Mouse (Mus musculus) mouse trophoblast stem cell (cell line): Measurements from ENCODE around the gene Ctsh.
"Not testable (repeated sequence)": the region's sequence is repeated elsewhere in the genome, so short reads cannot be mapped to it uniquely, and the experiment has no call there.

ENCODE experiments used
- in situ Hi-C, 2 experiments: fragments of 300-500 bp; cut with MseI, MboI; formaldehyde crosslinking; loops; 2 replicates in 1 of 2; 3 replicates in 1 of 2; pipeline ENCODE4 v1.15.1; 2025

Ctsh gene

DNA sequence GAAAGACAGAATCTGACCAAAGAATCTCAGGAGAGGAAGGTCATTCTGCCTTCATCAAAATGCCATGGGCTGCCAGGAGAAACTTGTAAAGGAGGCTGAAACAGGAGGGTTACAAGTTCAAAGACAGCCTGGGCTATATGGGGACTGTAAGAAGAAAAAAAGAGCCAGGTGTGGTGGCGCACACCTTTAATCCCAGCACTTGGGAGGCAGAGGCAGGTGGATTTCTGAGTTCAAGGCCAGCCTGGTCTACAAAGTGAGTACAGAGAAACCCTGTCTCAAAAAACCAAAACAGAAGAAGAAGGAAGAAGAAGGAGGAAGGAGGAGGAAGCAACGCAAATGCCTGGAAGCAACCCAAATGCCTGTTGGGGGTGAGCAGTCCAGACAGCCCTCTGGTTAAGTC lies at the start of gene Ctsh:
Gene Ctsh, plus strand, starts transcription at position 301 of the 400 bp plus-strand sequence.
- in situ Hi-C loops: no loop called here

DNA sequence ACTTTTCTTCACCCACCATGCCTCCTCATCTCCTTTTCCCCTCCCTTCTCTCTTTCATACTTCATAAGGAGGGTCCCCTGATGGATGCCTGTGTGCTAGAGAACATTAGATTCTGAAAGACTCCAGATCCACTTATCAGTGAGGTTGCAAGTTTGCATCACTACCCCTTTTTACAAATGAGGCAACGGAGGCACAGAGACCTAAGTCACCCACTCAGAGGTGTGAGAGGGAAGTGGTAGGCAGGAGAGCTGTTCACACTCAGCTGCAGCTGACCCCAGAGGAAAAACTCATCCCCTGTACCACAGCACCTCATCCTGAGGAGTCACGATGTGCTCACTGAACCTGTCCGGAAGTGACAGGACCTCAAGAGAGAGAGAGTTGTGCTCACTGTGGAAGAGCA lies 47.5 kb upstream of the Ctsh start:
- in situ Hi-C loops: no loop called here

DNA sequence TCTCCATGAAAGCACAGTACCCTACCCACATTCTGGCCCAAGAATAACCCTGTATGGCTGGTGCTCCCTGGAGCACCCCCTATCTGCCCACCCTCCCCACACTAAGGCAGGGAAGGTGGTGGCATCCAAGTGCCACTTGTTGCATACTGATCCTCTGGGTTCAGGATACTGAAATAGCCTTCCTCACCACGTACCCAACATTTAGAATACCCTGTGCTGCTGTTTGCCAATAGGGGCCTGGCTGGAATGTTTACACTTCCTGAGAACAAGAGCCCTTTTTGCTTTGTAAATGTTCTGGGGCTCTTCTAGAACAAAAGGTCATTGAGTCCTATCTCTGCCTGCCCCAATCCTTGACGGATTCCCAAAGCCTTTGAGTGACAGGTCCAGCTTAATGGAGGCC lies 46.9 kb upstream of the Ctsh start:
- in situ Hi-C loops: no loop called here

- in situ Hi-C loops: no loop called here
These were observed 45.8 kb upstream of the Ctsh start for GRCm38 (mm10) chr9:90008138-90008537.

GRCm38 (mm10) chr9:90011849-90012248 lies 42.1 kb upstream of the Ctsh start:
- in situ Hi-C loops: no loop called here

DNA sequence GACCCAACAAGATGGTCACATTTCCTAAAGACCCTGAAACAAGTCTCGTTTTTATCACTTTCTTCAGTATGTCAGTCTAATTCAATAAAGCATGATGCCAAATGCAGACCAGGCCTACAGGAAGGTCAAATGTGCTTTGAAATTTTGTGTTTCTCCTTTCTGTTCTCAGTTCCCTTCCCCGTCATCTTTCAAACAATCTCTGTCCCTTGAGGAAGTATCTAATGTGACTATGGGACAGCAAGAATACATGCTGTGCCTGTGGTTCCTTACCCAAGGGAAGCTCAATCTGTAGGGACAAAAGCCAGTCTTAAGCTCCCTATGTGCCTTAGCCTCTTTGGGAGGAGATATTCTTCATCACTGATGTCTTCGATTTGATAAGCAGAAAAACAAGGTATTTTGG lies 39.3 kb upstream of the Ctsh start:
- in situ Hi-C loops: no loop called here

DNA sequence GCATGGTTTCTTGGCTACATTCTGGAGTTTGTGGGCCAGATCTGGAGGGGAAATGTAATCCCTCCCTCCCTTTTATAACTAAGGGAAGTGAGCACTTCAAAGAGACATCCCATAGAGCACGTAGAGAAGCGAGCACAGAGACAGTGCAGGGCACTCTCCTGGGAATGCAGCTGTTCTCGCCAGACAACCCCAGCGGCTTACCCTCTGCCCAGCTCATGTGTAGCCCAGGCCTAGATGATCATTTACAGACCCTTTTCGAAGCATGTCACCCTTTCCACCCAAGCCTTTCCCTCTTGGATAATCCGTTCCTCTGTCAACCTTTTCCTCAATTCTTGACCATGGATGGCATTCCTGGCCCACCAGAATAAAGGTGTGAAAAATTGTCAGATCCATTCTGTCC lies 37.7 kb upstream of the Ctsh start:
- in situ Hi-C loops: no loop called here

DNA sequence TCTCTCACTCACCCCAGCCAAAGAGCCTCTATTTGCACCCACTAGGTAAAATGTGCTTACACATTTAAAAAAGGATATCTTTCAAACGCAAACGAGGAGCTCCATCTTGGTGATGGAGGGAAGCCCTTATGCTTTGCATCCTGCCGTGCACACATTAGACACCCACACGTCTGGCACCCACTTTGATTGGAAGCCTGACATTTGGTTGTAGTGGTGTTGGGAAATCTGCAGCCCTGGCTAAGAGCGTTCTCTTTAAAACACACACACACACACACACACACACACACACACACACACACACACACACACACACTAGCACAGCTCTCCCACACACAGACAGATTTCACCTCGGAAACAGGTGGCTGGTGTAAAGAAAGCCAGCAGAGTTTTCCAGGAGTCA lies 33.1 kb upstream of the Ctsh start:
- in situ Hi-C loops: no loop called here

- in situ Hi-C loops: no loop called here
These were observed 32.5 kb upstream of the Ctsh start for GRCm38 (mm10) chr9:90021442-90021841.

- in situ Hi-C loops: no loop called here
These were observed 26.2 kb upstream of the Ctsh start for GRCm38 (mm10) chr9:90027709-90028108.

DNA sequence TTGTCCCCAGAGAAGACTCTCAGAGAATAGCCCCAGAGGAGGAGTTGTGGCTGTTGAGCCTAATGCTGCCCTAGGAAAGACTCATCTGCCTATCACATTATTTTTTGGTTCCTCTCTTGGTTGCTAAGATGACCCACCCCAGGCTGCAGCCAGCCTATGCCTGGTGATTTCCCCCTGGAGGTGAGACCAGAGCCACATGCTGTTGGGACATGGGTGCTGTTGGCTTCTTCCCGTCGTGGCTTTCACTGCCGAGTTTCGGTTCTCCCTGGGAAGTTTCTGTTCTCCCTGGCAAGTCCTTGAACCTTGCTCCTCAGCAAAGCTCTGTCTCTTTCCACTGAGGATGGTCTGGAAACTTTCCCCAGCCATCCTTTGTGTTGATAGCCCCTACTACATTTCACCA lies 20.0 kb upstream of the Ctsh start:
- in situ Hi-C loops: no loop called here

DNA sequence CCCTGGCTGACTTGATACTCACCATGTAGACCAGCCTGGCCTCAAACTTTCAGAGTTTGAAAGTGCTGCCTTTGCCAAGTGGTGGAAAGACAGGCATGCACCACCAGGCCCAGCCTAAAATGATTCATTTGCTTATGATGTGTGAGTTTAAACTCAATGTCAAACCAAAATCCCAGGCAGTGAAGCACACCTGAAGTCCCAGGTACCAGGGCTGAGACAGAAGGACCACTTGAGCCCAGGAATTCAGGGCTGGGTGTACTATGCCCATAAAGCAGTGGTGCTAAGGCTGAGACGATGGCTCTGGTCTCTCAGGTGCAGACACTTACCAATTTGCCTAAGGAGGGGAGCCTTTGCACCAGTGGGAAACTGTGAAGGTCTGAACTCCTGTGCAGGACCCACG lies 18.8 kb upstream of the Ctsh start:
- in situ Hi-C loops: no loop called here

GRCm38 (mm10) chr9:90035794-90036193 lies 18.2 kb upstream of the Ctsh start:
- in situ Hi-C loops: no loop called here

DNA sequence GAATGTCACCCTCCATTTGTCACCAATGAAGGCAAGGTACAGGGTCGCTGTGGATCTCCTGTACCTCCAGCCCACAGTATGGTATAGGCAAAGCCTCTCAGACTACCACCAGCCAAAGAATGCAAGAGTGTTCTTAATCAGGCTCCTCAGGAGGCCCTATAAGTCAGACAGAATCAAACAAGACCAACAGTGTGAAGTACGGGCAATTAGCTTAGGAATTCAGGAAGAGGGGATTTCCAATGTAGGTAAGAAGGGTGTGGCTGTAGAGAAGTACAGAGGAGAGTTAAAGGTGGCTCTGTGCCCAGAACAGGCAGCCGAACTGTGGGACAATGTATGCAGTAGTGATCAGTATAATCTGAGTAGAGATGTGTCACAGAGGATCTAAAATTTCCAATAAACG lies 17.6 kb upstream of the Ctsh start:
- in situ Hi-C loops: no loop called here

DNA sequence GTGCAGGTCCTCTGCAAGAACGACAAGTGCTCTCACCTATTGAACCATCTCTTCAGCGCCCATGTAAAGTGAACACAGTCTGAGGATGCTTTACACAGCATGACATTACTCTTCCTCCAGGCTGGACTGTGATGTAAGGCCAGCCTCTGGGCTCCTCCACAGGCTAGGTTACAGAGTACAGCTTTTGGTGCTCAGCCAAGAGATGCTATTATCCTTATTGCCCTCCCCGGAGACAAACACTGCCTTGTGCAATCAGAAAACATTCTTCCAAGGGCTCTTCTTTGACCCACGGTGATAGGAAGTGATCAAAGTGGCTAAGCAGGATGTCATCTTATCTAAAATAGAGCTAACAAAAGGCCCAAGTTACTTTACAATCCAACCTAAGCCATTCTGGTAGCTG lies 15.4 kb upstream of the Ctsh start:
- in situ Hi-C loops: no loop called here

GRCm38 (mm10) chr9:90040916-90041315 lies 13.0 kb upstream of the Ctsh start:
- in situ Hi-C loops: no loop called here

GRCm38 (mm10) chr9:90041556-90041955 lies 12.4 kb upstream of the Ctsh start:
- in situ Hi-C loops: no loop called here

- in situ Hi-C loops: not testable (repeated sequence)
These were observed 11.0 kb upstream of the Ctsh start for GRCm38 (mm10) chr9:90042906-90043305.

- in situ Hi-C loops: no loop called here
These were observed 8.8 kb upstream of the Ctsh start for GRCm38 (mm10) chr9:90045191-90045590.

DNA sequence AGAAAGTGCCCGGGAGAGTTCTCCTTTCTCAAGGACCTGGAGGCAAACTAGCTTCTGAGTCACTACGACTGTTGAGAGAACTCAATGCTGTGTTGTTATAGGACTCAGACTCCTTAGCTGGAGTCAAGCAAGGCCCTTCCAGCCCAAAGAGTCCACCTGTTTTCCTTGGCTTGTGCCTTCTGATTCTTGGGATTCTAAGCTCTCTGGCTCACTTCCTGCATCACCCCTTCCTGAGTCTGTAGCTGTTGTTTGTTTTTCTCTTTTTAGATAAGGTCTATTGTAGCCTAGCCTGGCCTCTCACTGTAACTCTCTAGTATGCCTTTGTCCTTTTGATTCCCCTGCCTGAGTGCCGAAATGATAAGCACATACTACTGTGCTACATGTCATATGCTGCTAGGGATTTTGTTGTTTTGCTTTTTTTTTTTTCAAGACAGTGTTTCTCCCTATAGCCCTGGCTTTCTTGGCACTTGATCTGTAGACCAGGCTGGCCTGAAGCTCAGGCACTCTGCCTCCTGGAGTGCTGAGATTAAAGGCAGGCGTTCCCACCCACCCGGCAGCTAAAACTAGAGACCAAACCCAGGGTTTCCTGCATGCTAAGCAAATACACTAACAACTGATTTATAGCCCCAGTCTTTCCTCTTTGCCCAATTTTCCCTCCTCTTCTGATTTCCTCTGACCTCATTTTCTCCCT lies 5.9 kb upstream of the Ctsh start:
- in situ Hi-C loops: no loop called here

- in situ Hi-C loops: no loop called here
These were observed 606 bp downstream of the Ctsh start for GRCm38 (mm10) chr9:90054371-90055145.

DNA sequence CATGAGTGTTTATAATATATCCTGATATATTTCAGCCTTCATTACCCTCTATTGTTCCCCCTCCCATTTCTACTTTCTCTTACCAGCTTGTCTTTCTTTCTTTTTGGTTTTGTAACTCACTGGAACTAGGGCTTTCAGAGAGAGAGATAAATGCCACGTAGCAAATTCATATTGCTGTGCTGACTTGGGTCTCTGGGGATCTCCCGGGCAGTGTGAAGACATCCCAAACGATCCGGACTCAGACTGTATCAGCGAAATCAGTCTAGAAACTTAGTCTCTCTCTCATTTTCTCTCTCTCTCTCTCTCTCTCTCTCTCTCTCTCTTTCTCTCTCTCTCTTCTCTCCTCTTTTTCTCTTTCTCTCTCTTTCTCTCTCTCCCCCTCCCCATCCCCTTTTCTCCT lies 1.5 kb downstream of the Ctsh start:
- in situ Hi-C loops: no loop called here

DNA sequence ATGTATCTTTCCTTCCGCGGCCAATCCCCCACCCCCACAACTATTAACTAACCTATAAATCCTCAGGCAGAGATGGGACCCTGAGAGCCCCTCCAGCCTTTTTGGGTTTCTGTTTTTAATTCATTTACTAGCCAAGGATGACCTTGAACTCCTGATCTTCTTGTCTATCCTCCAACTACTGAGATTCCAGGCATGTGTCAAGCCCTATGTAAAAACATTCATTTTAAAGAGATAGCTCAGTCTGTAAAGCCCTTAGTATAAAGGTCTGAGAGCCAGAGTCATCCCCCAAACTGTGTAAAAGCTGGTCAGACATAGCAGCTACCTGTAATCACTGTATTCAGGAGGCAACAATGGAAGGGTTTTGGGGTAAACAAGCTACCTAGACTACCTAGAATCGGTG lies 2.0 kb downstream of the Ctsh start:
- in situ Hi-C loops: no loop called here
